Mouse (Mus musculus) monocyte, adult 5-6 weeks (primary cell): Measurements from ENCODE around the gene Setd3. TPM values are rescaled to one million over a fixed set of nuclear protein-coding genes. Genes with fewer than 3 reads are reported as not detected.
"Not testable (repeated sequence)": the region's sequence is repeated elsewhere in the genome, so short reads cannot be mapped to it uniquely, and the experiment has no call there.

Experiments
- ATAC-seq: fragments of 153-309, 156-312 bp; replicated peaks from 2 replicates; pipeline ENCODE4 v1.8.0; 2017; ENCODE audit warnings: mild to moderate bottlenecking; ENCODE audit not compliant: low TSS enrichment, insufficient number of reproducible peaks, severe bottlenecking, poor library complexity, low FRiP score
- total RNA-seq: library from RNA; stranded (forward); fragments of 200-1000, 200-491, 200-594 nt; gene quantifications from 3 replicates; pipeline ENCODE4 v1.2.3, GENCODE M21; 2017

Setd3 gene
- total RNA-seq, 1 experiment from 2014 or later: 135 TPM

DNA sequence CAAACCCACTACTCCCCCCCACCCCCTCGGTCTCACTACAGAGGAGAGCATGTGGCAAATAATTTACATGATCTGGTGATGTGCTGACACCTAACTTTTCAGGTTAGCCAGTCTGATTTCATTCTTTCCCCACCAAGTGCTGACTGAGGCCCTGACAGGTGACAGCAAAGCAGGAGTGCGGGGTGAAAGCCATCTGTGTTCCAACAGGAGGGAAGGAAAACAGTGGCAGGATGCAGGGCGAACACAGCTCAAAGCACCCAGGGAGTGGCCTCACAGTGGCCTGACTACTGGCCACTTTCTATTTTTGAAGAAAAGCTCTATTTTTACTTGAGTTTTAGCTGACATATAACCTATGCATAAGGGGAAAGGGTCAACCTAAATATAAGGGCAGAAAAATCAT, 15.4 kb downstream of the Setd3 start:
- ATAC-seq: no peak

- no peak for ATAC-seq
Measured at GRCm38 (mm10) chr12:108162036-108162435, 17.1 kb downstream of the Setd3 start.

GRCm38 (mm10) chr12:108159863-108160262, 19.3 kb downstream of the Setd3 start:
- no peak for ATAC-seq

DNA sequence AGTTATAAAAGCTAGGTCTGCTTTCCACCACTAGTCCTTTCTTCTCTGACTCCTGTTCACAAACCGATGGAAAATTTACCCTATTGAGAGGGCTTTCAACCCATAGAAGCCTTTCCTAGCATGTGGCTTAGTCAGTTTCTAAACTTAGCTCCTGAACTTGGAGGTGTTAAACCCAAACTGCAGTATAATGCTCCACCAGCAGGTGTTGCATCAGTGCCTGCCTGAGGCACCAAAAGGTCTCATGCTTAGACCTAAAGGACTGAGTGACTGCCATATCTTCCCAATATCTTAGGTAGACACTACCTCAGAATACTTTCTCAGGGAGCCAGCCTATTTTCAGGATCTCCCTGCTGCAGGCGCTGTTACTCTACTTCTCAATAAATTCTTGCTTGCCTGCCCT, 26.4 kb downstream of the Setd3 start:
- ATAC-seq: no peak; the same call in 1 of the 2 replicates

DNA sequence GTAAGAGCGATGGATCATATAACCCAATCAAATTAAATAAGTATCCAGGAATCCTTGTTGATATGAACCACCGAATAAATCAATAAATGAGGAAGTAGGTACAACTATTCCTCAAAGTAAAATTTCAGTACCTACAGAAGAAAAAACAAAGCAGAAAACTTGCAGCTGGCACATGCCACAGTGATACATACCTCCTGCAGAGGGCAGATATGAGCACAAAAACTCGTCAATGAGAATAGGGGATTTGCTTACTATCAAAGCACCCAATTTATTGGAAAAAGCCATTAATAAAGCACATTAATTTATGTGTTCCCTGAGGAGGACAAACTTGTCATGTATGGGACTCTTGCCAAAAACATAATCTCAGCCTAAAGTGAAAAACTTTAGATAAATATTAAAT, 29.4 kb downstream of the Setd3 start:
- no peak for ATAC-seq

DNA sequence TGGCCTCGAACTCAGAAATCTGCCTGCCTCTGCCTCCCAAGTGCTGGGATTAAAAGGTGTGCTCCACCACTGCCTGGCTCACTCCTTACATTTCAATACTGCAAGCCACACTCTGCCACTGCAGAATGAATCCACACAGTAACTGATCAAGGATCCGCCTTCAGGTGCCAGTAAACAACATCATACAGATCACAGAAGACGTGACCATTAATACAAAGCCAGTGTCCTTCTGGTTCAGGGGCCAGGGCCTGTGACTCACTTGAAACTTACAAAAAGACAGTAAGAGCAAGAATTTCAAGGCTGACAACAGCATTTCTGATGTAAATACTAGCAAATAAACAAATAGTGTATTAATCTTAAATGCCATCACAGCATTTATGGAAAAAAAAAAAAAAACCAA, 33.9 kb downstream of the Setd3 start:
- ATAC-seq: no peak

DNA sequence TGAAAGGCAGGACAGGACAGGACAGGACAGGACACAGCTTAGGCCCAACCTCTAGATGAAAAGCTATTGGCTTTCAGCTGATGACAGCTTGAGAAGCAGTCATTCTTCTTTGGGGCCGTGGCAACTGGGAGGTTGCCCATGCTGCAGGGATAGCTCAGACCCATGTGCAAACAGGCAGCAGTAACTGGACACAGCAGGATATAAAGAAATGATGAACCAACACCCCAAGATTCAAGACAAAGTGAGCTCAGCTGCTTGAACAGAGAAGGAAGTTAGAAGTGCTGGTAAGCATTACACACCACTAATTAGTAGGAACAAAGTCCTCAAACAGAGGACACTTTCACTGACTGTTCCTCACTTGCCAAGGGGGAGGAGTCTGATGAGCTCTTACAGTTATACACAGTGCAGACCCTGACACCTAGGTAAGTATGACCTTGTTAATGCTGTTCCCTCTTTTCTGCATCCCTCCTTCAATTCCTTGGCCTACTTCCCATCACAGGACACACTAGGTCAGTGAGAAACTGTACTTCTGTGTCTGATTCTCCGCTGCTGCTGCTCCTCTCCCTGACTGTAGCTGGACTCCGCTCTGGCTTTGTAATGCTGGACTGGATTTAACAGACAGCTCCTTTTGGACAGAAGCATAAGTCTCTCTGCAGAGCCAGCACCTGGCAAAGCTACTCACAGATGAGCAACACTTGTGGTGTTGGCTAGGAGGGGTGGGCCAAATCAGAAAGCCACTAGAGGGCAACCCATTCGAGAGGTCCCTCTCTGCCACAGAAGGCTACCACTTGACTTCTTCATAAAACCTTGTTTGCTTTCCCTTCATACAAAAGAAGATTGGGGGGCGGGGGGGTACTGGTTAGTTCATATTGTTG, 35.3 kb downstream of the Setd3 start:
- no peak for ATAC-seq

- ATAC-seq: no peak
Measured at GRCm38 (mm10) chr12:108135610-108136208, 43.4 kb downstream of the Setd3 start.

GRCm38 (mm10) chr12:108133181-108133580, 45.9 kb downstream of the Setd3 start:
- ATAC-seq: no peak

DNA sequence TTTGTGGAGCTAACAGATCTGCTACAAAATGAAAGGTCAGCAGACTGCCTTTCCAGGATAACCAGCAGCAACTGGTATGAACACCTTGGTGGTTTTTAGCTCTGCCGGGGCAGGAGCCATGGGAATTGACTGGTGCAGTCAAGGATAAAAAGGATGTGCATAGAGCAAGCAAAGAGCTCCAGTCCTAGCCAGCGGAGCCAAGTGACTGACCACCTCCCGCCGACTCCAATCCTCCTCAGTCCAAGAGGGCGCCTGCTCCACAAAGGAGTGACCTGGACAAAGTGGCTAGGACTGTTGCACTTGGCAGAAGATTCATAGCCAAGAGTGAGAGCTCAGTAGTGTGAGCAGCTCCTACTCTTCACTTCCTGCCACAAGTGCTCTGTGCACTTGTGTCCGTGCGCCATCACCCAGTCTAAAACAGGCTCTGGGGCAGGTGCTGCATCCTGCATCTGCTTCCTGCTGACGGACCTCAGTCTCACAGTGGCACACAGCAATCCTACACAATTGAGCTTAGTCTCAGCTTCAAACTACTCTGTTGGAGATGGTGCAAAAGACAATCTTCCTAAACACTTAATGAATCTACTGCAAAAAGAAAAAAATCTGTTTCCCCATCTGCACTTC, 46.6 kb downstream of the Setd3 start:
- ATAC-seq: 0 out of 2 replicates have a peak, but pooled peaks have one; percentile 22

- ATAC-seq: peak; percentile 68; the same call in 1 of the 2 replicates
Measured at GRCm38 (mm10) chr12:108121288-108121687, 57.8 kb downstream of the Setd3 start.

- ATAC-seq: no peak
Measured at GRCm38 (mm10) chr12:108120434-108120833, 58.7 kb downstream of the Setd3 start.

GRCm38 (mm10) chr12:108119930-108120329, 59.2 kb downstream of the Setd3 start:
- no peak for ATAC-seq

DNA sequence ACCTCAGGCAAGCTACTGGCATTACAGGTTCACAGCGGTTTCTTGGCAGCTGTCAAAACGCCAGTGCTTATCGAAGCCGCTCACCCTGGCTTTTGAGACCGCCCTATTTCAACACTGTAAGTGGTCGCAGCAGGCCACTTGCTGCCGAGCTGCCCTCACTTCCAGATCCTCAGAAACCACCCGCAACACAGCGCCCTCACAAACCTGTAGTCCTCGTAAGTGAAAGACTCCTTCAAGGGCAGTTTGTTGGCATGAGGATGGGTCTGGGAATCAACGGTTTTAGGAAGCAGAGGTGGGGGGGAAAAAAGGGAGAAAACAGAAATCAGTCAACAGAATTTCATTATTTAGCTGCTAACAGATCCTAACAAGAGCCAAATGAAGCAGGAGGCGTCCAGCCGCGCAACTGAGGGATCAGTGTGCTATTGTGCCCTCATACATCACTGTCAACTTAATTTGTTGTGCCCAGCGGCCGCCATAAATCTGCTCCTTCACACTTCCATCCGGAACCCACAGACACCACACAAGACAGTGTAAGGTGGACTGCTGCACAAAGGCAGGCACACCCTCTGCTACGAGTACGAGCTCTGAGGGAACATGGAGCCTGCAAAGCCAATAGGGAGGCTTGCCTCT, 60.1 kb downstream of the Setd3 start:
- ATAC-seq: no peak

GRCm38 (mm10) chr12:108118503-108118901, 60.6 kb downstream of the Setd3 start:
- no peak for ATAC-seq

- ATAC-seq: no peak
Measured at GRCm38 (mm10) chr12:108111191-108111590, 67.9 kb downstream of the Setd3 start.

- no peak for ATAC-seq
Measured at GRCm38 (mm10) chr12:108110674-108111073, 68.4 kb downstream of the Setd3 start.

DNA sequence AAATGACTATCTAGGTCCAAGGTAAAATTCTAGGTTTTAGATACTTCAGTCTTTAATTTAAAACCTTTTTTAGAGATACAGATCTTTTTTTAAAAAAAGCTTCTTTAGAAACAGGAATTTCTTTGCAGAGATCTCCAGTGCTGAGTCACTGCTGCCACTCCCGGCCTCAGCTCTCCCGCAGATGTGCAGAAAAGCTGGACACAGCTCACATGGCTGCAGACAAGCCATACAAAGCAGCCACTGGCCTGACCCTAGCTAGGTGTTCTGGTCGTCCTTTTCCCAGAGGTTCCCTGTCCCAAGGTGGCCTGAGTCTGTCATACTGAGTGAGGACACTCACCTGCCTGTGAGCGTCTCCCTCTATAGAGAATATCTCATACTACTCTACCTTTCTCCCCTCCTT, 69.4 kb downstream of the Setd3 start:
- ATAC-seq: no peak

DNA sequence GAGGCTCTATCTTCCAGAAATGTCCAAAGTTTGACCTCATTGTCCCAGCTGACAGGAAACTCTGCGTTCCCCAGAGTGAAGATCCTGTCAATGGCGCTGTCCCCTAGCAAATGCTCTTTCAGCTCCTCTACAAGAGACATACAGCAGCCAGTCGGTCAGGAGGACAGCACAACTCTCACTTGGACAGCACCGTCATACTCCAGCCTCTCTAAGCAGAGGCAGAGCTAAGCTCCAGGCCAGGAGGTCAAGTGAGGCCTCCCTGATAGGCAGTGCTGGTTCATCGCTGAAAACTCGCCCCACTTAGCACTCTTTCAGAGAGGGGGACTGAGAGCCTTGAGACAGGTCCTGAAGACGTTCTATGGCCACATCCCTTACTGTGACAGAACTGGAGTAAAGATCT, 70.5 kb downstream of the Setd3 start:
- ATAC-seq: not testable (repeated sequence)
